Mouse (Mus musculus) adrenal gland, postnatal 14 days (tissue): ENCODE results near the gene Arfip1. TPM values are rescaled to one million over a fixed set of nuclear protein-coding genes. Genes with fewer than 3 reads are reported as not detected.
A peak's percentile ranks its signal among the peaks of the same experiment; 100 is the strongest.

ENCODE experiments used
- DNase-seq: peaks from one replicate; pipeline ENCODE4 v3.0.0; 2021; ENCODE audit warnings: mixed read lengths
- total RNA-seq: library from RNA; stranded (reverse); gene quantifications from 2 replicates; pipeline ENCODE4 v1.2.3, GENCODE M21; 2021

The Arfip1 gene
- total RNA-seq, 1 experiment from 2014 or later = 47.2 TPM

- DNase-seq = peak; percentile 25
These were observed 93.7 kb downstream of the Arfip1 start for GRCm38 (mm10) chr3:84488716-84489115.

- DNase-seq = no peak
These were observed 97.5 kb downstream of the Arfip1 start for GRCm38 (mm10) chr3:84484891-84485290.

- DNase-seq = no peak
These were observed 98.1 kb downstream of the Arfip1 start for GRCm38 (mm10) chr3:84484333-84484732.

- DNase-seq = peak; percentile 72
These were observed 100.3 kb downstream of the Arfip1 start for GRCm38 (mm10) chr3:84482121-84482520.

- DNase-seq = peak; percentile 75
These were observed 101.3 kb downstream of the Arfip1 start for GRCm38 (mm10) chr3:84481104-84481503.

GRCm38 (mm10) chr3:84480006-84480897 lies 102.2 kb downstream of the Arfip1 start, which contains the start of gene Fhdc1:
Fhdc1 (minus strand) TSS chr3:84480429.
- DNase-seq = peak; percentile 79

GRCm38 (mm10) chr3:84479293-84480005 lies 103.0 kb downstream of the Arfip1 start:
- DNase-seq = peak; percentile 88

GRCm38 (mm10) chr3:84478896-84479292 lies 103.5 kb downstream of the Arfip1 start:
- DNase-seq = no peak

- no peak for DNase-seq
These were observed 104.2 kb downstream of the Arfip1 start for GRCm38 (mm10) chr3:84478195-84478594.

GRCm38 (mm10) chr3:84477498-84477897 lies 104.9 kb downstream of the Arfip1 start:
- DNase-seq = no peak

GRCm38 (mm10) chr3:84474981-84475775 lies 107.2 kb downstream of the Arfip1 start:
- DNase-seq = no peak

- DNase-seq = no peak
These were observed 108.0 kb downstream of the Arfip1 start for GRCm38 (mm10) chr3:84474398-84474797.

- DNase-seq = no peak
These were observed 109.5 kb downstream of the Arfip1 start for GRCm38 (mm10) chr3:84472955-84473354.

GRCm38 (mm10) chr3:84472527-84472926 lies 109.9 kb downstream of the Arfip1 start:
- no peak for DNase-seq

GRCm38 (mm10) chr3:84471146-84471545 lies 111.3 kb downstream of the Arfip1 start:
- no peak for DNase-seq

- DNase-seq = no peak
These were observed 114.3 kb downstream of the Arfip1 start for GRCm38 (mm10) chr3:84468111-84468453.

- peak; percentile 47 for DNase-seq
These were observed 114.9 kb downstream of the Arfip1 start for GRCm38 (mm10) chr3:84467419-84468110.

- no peak for DNase-seq
These were observed 116.5 kb downstream of the Arfip1 start for GRCm38 (mm10) chr3:84465822-84466500.

- DNase-seq = no peak
These were observed 120.7 kb downstream of the Arfip1 start for GRCm38 (mm10) chr3:84461687-84462086.

- DNase-seq = peak; percentile 85
These were observed 121.5 kb downstream of the Arfip1 start for GRCm38 (mm10) chr3:84460952-84461351.

- DNase-seq = no peak
These were observed 121.9 kb downstream of the Arfip1 start for GRCm38 (mm10) chr3:84460499-84460898.
